Mouse (Mus musculus) ovary, adult 10 weeks (tissue): ENCODE measurements around the gene Aanat. TPM values are rescaled to one million over a fixed set of nuclear protein-coding genes. Genes with fewer than 3 reads are reported as not detected.

Experiments
- polyA plus RNA-seq: library from polyadenylated mRNA; stranded (reverse); fragments of 350-450 nt; fragmentation: Illumina TruSeq; extraction: RNeasy Lipid Tissue Mini Kit (QIAGEN cat#74804); gene quantifications from one replicate; pipeline ENCODE4 v1.2.3, GENCODE M21; 2014

The Aanat gene
- not detected for polyA plus RNA-seq

GRCm38 (mm10) chr11:116586310-116586709, at the start of gene Aanat:
Aanat (plus strand) TSS chr11:116586432.

DNA sequence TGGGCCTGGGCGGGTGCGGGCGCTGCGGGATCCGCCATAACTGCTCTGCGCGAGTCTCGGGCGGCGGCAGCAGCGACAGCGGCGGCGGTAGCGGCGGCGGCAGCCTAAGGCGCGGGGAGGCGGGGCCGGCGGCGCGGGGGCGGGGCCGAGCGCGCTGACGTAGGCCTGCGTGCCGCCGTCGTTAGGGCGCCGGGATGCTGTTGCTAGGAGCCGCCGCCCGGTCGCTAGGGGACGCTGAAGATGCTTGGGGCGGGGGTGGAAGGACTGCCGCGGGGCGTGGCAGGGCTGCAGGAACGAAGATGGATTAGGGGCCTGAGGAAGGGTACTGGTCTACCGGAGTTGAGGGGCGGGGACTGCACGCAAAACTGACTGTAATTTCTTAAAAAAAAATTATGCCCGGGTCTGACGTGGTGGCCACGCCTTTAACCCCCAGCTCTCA, 4.8 kb upstream of the Aanat start, which contains the start of gene Ube2o:
Ube2o (minus strand) TSS at position 72 of the 439 bp plus-strand sequence.

DNA sequence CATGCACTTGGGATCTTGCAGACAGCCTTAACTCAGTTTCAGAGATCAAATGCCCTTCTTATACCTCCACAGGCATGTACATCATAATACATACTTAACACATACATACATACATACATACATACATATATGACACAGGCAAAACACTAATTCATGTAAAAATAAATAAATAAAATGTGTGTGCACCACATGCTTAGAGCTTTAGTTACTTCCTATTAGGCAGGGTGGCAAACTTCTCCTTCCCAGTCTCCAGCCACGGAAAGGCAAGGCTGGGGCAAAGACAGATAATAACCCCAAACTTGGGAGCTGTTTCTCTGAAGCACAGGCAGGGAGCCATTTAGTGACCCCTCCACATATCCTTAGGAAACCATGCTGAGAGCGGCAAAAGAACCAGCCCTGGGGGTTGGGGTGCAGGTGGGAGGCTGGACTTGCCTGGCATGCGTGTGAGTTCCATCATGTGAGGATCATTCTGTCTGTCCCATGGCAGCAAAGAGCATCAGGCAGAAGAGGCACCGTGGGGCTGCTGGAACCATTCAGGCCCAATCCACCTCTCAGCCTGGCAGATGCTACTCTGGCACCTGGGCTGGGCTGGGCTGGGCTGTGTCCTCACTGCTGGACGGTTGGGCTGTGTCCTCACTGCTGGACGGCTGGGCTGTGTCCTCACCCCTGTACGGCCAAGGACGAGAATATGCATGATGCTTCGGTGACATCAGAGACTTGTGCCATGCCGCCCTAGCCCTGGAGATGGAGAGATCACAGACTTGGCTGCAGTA, 40.3 kb downstream of the Aanat start, which contains the start of gene Rhbdf2:
Rhbdf2 (minus strand) TSS at position 721 of the 773 bp plus-strand sequence.

Other genes with a start within 250 kb of the Aanat start
- 0.88 TPM for gene Rnf157, start 173.4 kb upstream of the Aanat start, polyA plus RNA-seq
- 7.1 TPM for gene Ubald2, start 152.3 kb upstream of the Aanat start, polyA plus RNA-seq
- not detected for gene Qrich2, start 120.2 kb upstream of the Aanat start, polyA plus RNA-seq
- 33.9 TPM for gene Prpsap1, start 92.2 kb upstream of the Aanat start, polyA plus RNA-seq
- gene Sphk1, start 55.5 kb upstream of the Aanat start, polyA plus RNA-seq, result 0.51 TPM
- 9.0 TPM for gene Ube2o, start 5.0 kb upstream of the Aanat start, polyA plus RNA-seq
- 0.11 TPM for gene Rhbdf2, start 40.6 kb downstream of the Aanat start, polyA plus RNA-seq
- 1.3 TPM for gene Prcd, start 67.1 kb downstream of the Aanat start, polyA plus RNA-seq
- 2.0 TPM for gene Cygb, start 67.9 kb downstream of the Aanat start, polyA plus RNA-seq
- gene St6galnac1, start 189.1 kb downstream of the Aanat start, polyA plus RNA-seq, result not detected
- gene Mxra7, start 241.6 kb downstream of the Aanat start, polyA plus RNA-seq, result 19.1 TPM